Mouse (Mus musculus): ENCODE measurements around the gene Pold1.

The Pold1 gene

GRCm38 (mm10) chr7:44485572-44486195, 63.0 kb downstream of the Pold1 start:
- DNase-seq (ENCODE audit: low spot score in 2 of 2) = no peak

GRCm38 (mm10) chr7:44484841-44485571, 63.6 kb downstream of the Pold1 start:
- peak; percentile 58 to 64 for DNase-seq (ENCODE audit: low spot score in 2 of 2)

GRCm38 (mm10) chr7:44484109-44484508, 64.5 kb downstream of the Pold1 start:
- DNase-seq (ENCODE audit: low spot score in 2 of 2) = no peak

- no peak for DNase-seq (ENCODE audit: low spot score in 2 of 2)
Measured at GRCm38 (mm10) chr7:44482836-44483435, 65.7 kb downstream of the Pold1 start.

Data from urinary bladder, postnatal 36 days (tissue).